Mouse (Mus musculus) C2C12 (cell line): ENCODE results near the gene Grk2.

Experiments
- CEBPB ChIP-seq: IDR thresholded peaks from one replicate; pipeline ENCODE4 v1.6.1; 2011; ENCODE audit warnings: low read depth, mild to moderate bottlenecking, control low read depth, moderate library complexity
- CTCF ChIP-seq: IDR thresholded peaks from one replicate; pipeline ENCODE4 v1.5.1; 2011; ENCODE audit not compliant: control insufficient read depth, insufficient read depth, insufficient read length
- MAX ChIP-seq: IDR thresholded peaks from one replicate; pipeline ENCODE4 v1.6.1; 2011; ENCODE audit warnings: mild to moderate bottlenecking, control low read depth

DNA sequence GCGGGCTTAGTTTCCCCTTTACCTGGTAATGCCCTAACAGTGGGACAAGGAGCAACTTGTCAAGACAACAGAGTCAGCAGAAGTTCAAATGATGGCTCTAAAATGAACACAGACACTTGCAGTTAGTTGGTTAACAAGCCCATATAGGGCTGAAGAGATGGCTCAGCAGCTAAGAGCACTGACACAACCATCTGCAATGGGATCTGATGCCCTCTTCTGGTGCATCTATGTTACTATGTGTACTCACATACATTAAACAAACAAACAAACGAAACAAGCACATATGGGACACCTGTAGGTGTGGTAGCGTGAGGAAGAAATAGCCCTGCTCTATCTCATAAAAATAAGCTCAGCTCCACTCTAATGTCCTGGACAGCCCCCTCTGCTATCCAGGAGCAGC is 63.6 kb downstream of the Grk2 start:
- TF ChIP-seq CTCF (no peak), MAX (no peak), CEBPB (no peak)
